Mouse (Mus musculus): ENCODE results near the gene Jakmip3. TPM values are rescaled to one million over a fixed set of nuclear protein-coding genes. Genes with fewer than 3 reads are reported as not detected.

Jakmip3 gene
- total RNA-seq, 2 experiments from 2014 or later = 0.14 to 0.53 TPM

DNA sequence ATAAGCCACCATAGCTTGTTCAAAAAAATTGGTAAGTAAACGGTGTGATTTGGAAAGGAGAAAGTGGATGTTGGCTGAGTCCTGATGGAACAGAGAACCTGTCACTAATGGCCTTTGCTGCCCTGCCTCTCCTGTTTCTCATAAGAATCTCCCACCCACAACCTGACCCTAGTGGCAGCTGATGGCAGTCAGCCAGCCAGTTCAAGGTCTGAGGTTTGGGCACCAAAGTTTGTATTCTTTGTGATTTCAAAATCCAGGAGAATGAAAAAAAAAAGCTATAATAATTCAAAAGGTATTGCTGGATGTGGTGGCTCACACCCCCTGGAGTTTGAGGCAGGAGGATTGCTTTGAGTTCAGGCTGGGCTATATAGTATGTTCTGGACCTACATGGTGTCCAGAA is 1.8 kb downstream of the Jakmip3 start:
- DNase-seq = no peak
- intact Hi-C loops (cut with DNase I) = no loop called here

DNA sequence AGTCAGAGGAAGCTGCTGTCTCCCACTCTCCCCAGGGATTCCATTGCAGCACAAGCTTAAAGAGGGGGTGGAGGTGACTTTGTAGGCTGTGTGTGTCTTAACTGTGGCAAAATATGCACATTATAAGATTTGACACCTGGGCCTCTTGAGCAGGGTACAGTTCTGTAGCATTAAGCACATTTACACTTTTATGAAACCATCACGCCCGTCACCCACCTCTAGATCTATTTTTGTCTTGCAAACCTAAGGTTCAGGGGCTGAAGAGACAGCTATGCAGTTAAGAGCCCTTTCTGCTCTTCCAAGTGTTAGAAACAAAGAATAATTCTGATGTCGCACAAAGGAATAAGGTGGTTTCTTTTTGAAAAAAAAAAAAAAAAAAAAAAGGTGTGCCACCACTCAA is 5.1 kb downstream of the Jakmip3 start:
- intact Hi-C loops (cut with DNase I) = no loop called here
- DNase-seq = no peak

DNA sequence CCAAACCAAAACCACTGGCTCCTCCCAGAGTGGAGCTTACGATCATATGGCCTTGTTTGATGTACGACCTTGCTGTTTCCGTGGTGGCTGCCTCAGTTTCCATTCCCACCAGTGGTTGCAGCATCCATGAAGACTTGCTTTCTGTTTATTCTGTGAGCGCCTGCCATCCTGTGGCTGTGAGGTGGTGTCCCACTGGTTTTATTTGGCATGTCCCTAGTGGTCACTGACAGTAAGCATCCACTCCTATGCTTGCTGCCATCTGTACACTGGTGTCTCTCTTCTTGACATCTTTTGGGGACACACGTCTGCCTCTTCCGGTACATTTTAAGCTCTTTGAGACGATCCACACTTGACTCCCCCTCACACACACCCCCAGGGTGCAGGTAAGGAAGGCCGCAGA is 7.2 kb downstream of the Jakmip3 start:
- DNase-seq = no peak
- intact Hi-C loops (cut with DNase I) = no loop called here

DNA sequence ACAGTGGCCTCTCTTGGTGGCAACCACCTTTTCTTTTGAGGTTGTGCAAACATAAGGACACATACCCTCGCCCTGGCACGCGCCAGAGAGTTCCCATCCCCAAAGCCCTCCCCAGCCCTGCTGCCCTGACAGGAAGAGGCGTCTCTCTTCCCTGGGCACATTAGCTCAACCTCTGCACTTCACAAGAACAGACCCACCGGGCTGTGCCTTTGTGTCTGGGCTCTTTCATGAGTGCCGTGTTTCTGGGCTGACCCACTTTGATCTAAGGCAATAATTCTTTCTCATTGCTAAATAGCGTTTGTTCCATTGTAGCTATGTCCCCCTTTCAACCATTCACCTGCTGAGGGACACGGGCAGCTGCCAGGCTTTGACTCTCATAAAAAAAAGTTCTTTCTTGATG is 7.8 kb downstream of the Jakmip3 start:
- intact Hi-C loops (cut with DNase I) = no loop called here

DNA sequence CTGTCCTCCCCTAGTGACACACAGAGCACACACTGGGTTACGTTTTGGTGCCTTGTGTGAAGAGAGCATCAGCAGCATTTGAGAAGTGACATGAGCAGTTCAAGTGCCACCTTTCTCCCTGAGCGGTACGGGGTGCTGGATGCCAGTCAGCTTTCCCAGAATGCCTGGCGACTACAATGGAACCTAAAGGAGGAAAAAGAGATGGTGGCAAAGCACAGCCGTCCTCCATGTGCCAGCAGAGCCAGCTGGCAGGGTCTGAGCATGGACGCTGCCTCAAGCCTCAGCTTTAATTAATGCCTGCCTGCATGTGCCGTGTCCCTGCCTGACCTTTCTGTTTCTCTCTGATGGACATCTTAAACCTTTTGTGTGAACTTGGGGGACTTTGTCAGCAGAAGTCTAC is 15.3 kb downstream of the Jakmip3 start:
- intact Hi-C loops (cut with DNase I) = no loop called here
- no peak for DNase-seq

More for the DNA sequence above, 7.8 kb downstream of the Jakmip3 start:
- no peak for DNase-seq

DNA sequence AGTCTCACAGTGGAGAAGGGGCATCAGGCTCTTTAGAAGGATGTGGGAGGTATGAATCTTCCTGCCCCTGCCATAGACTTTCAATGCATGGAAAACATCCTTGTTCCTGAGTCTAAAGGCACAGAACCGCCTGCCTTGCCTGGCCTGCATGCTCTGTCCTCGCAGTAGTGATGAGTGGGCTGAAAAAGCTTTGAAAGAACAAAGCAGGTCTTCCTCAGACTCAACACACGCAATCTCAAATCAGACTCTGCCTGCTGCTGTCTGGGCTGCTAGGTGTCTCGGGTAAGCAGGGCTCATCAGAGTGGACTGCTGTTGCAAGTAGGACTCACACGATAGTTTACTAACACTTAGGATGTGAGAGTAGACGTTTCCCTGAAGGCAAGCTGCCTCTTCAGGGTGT is 16.6 kb downstream of the Jakmip3 start:
- intact Hi-C loops (cut with DNase I) = no loop called here
- DNase-seq = no peak

DNA sequence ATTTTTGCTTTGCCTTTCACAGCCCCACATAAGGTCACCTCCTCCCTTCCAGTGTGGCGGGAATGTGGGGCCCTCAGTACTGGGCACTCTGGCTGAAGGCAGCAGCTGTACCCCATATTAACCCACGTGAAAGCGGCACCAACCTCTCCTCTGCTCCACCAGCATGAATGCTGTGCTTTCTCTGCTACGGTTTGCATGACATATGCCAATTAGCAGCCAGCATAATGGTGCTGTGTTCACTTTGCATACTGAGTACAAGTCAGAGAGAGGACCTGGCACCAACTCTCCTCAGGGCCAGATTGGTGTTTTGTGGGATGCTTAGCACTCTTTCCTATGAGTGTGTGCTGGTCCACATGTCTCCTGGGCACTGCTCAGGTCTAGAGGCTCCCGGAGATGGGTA is 19.2 kb downstream of the Jakmip3 start:
- no peak for DNase-seq
- intact Hi-C loops (cut with DNase I) = no loop called here

DNA sequence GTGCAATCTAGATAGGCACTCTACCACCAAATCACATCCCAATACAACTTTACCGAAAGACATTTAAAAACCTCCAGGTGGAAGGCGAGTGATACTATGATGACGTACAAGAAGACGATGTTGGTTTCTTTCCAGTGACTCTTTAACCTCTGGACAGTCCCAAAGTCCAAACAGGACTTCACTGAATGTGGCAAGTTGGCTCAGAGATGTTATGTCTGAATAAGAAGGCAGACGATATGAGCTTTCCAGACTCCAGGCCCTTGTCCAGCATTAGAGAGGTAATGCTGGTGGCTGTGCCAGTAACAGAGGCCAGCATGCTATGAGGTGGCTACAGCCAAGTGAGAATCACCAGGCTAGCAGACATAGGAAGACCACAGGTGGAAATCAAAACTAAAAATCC is 23.2 kb downstream of the Jakmip3 start:
- intact Hi-C loops (cut with DNase I) = no loop called here
- no peak for DNase-seq

DNA sequence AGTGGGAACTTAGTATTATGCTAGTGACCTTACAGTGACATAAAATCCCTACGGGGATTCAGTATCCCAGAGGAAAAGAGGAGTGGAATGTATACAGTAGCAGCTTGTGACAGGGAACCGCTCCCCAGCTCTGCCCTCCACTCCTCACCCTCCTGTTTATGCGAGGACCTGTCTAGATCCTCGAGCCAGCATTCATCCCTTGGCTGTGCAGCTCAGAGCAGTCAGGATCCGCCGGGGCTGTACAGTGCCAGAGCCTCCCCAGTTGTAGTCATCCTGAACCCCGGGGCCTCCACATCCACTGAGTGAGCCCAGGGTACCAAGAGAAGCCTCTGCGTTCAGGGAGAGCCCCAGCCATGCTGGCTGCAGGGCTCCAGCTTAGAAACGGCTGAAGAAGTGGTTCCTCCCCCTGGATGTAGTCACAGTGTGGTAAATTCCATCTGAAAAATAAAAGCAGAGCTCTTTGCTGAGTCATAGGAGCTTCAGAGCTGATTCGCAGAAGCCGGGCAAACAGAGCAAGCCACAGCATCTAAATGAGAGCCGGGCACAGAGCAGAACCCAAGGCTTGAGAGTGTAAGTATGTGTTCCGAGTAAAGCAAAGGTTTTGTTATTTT is 27.6 kb downstream of the Jakmip3 start:
- intact Hi-C loops (cut with DNase I) = no loop called here
- DNase-seq = no peak

DNA sequence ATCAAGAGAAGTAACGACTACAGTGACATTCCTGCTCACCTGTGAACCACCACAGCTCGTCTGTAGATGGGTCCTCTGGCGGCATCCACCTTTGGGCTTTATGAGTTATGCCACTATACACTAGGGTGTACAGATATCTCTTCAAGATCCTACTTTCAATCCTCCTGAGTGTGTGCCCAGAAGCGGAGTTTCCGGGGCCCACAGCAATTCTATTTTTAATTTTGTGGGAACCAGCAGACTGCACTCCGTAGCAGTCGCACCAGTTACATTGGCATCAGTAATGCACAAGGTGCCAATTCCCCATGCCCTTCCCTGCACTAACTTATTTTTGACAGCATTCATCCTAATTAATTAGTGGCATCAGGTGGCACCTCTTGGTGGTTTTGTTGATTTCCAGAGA is 37.0 kb downstream of the Jakmip3 start:
- DNase-seq = no peak
- intact Hi-C loops (cut with DNase I) = no loop called here

DNA sequence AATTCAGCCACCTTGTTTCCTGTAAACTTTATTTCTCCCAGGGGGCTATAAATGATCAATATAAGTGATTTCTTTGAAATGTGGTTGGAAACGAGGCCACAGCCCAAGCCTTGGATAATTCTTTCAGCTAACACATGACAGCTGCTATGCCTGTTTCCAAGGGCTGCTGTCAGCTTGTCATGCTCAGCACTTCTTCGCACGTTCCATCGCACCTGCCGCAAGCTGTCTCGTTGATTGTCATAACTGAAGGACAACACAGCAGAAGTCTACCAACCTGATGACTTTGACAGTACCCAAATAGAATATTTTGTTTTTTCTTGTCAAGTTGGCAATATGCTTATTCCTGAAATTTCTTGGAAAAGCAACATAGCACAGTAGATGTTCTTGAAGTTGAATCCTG is 44.0 kb downstream of the Jakmip3 start:
- DNase-seq = no peak
- intact Hi-C loops (cut with DNase I) = no loop called here

DNA sequence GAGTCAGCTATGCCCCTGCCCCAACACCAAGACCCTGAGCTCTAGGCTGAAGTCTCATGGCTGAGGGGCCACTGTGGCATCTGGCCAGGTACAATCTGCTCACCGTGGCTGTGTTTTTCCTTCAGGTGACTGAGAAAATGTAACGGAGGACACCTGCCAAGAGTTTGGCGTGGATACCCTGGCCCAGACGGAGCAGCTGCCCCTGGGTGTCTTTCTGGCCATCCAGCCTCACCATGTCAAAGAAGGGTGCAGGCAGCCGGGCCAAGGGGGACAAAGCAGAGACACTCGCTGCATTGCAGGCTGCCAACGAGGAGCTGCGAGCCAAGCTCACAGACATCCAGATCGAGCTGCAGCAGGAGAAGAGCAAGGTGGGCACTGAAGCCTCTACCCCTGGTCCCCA is 48.6 kb downstream of the Jakmip3 start:
- intact Hi-C loops (cut with DNase I) = no loop called here
- no peak for DNase-seq

DNA sequence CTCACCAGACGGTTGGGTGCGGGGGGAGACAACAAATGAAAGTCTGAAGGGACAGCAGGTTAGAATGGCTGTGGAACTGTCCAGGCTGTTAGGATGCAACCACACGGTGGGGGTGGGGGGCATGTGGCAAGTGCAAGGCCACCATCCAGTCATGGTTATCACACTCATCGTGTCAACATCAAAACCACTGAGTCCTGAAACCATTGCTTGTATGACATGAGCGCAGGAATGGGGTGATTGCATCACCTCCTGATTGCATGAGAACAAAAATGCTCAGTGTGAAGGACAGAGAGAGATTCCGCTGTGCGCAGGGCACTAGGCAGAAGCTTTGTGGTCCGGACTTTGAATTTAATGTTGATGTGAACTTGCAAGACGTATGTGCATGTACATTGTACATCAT is 62.2 kb downstream of the Jakmip3 start:
- DNase-seq = no peak
- intact Hi-C loops (cut with DNase I) = no loop called here

DNA sequence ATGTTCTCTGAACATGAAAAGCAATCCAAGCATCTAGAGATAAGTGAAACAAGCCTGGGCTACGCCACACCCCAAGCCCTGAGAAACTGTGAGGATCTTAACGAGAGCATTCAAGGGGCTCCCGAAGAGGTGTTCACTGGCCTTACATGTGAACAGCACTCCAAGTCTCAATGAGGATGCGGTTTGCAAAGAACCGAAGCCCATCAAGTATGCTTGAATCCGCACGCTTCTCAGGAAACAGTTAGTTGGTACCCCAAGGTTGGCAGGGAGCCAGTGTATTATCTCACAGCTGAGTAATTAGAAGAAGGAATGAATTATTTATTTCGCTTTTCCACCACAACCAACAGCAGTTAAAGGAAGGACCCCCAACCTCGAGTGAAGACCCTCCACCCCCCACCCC is 62.7 kb downstream of the Jakmip3 start:
- intact Hi-C loops (cut with DNase I) = no loop called here
- no peak for DNase-seq

DNA sequence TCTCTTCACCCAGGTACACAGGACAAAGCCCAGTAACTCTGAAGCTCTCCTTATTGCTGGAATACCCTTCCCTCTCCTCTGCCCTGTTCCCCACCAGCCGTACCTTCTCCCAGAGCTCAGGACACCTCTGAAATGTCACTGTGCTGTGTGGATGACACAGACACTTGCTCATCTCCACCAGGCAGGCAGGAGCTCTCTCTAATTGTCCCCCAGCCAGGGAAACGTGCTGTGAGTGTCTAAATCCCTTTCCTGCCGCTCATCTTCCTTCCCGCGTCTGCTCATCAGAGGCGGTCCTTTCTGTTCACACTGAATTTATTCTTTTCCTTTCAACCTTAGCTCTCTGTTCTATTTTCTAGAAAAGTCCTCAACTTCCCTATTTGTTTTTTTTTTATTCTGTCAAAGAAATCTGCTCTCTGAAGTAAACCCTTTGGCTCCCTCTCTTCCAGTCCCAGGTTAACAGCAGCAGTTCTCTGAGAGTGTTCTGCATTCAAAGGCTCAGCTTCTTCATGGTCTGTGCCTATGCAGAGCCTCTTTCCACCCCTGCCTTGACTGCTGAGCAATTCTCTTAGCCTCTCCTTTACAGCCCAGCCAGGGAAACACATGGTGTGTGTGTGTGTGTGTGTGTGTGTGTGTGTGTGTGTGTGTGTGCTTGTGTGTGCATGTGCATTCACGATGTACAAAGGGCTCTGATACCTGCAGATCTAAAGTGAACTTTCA is 69.4 kb downstream of the Jakmip3 start:
- intact Hi-C loops (cut with DNase I) = no loop called here
- no peak for DNase-seq

DNA sequence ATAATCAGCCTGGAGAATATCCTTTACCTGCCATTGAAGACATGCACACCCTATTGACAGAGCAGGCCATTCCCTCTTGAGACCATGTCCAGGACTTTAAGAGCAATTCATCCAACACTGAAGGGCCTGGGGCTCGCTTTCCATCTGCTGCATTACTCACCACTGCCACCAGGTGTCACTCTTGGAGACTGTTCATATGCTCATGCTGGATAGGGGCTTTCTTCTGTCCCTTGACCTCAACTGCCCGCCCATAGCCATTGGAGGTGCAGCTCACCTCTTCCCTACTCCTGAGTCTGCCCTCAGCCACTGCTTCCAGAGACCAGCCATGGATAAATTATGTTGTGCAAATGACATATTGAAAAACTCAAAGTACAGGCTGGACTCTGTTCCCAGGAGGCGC is 70.5 kb downstream of the Jakmip3 start:
- intact Hi-C loops (cut with DNase I) = no loop called here

DNA sequence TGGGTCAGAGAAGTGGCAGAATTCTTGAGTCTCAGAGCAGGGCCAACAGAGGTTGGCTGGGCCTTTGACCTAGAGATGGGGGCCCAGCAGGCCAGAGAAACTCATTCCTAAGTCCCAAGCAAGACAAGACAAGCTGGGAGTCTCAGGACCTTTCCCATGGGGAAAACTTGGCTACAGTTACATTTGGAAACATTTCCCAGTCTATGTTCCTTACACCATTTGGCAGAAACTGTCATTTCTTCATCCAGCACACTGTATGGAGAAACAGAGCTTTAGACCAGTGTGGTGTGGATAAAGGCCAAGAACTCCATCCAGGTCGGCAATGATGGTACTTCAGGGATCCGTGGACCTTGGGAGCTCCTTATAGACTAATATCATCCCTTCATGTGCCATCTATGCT is 71.1 kb downstream of the Jakmip3 start:
- DNase-seq = no peak
- intact Hi-C loops (cut with DNase I) = no loop called here

More for the DNA sequence above, 70.5 kb downstream of the Jakmip3 start:
- DNase-seq = peak; percentile 31 to 69

DNA sequence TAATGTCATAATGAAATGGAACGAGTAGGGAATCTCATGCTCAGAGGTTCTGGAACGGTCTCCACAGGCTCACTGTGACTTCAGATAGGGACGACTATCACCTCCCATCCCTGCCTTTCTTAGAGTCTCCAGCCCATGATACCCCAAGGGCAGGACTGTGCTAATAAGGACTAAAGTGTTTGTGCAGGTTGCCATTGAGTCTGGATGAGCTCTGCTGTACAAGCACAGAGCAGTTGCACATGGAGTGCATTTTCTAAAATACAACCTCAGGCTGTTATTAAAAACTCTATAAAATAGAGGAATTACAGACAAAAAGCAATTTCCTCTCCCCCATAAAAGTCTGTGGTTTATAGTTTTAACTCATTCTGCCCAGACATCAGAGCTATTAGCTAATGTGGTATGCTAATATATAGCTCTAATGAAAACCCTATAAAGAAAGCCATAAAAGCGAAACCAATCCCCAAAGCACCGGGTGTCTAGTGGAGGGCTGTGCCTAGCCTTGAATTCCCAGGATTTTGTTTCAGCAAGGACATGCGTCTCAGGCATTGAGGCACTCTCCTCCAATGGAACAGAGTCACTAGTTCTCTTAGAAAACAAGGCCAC is 72.3 kb downstream of the Jakmip3 start:
- no peak for DNase-seq
- intact Hi-C loops (cut with DNase I) = no loop called here

DNA sequence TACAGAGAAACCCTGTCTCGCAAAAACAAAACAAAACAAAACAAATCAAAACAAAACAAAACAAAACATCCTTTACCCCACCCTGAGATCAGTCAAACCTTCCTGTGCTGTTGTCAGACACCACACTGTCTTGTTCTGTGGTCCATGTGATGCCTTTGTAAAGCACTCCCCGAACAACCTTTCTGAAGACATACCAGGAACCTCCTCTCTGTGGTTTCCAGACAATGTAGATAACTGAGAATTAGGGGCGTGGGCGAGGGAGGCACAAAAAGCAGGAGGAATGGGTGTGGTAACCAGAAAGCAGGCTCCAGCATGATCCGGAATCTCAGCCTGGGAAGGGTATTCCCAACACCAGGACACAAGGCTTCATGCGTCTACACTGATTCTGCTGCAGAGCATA is 74.6 kb downstream of the Jakmip3 start:
- intact Hi-C loops (cut with DNase I) = no loop called here

DNA sequence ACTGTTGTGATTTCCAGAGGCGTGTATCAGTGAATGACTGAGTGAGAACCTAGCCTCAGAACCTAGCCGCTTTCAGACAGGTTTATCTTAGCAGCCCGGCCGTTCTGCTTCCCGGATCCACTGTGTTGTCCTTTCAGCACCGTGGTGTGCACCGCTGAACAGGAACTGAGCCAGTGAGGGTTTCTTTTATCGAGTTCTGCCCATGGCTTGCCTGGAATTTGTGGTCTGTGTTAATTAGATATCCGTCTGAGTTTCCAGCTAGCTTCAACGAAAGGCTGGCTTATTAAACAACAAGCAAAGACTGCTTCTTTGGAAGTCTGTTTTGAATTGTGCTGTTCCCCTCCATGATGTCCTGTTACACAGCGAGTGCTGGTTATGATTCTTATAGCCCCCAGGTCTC is 75.8 kb downstream of the Jakmip3 start:
- intact Hi-C loops (cut with DNase I) = no loop called here
- DNase-seq = no peak

More for the DNA sequence above, 74.6 kb downstream of the Jakmip3 start:
- DNase-seq = no peak

DNA sequence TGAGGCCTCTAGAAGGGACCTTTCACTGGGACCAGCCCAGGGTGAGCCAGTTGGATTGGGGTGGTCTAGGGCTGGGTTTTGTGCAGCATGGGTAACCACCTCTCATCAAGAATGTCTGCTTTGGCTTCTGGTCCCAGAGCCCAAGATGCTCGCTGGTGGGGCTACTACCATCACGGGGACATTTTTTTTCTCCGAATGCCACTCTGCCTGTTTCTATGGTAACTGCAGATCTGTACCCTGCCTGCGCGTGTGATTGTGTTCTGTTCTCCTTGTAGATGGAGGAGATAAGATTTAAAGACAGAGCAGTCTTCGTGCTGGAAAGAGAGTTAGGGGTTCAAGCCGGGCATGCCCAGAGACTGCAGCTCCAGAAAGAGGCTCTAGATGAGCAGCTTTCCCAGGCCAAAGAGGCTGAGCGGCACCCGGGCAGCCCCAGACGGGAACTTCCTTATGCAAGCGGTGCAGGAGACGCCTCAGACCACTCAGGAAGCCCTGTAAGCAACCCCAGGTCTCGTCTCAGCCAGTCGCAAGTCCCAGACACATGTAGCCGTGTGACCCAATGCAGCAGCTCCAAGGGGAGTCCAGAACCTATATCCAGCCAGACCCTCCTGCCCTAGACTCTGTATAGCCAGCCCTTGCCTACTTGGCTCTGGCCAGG is 76.8 kb downstream of the Jakmip3 start:
- DNase-seq = no peak
- intact Hi-C loops (cut with DNase I) = no loop called here

DNA sequence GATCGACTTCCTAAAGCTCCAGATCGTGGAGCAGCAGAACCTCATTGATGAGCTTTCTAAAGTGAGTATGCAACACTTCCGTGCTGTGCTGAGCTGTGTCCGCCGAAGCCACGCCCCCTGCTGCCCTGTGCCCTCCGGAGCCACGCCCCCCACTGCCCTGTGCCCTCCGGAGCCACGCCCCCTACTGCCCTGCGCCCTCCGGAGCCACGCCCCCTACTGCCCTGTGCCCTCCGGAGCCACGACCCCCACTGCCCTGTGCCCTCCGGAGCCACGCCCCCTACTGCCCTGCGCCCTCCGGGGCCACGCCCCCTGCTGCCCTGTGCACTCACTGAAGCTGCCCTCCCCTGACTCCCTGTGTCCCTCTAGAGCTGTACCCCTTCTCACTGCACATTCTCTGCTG is 80.4 kb downstream of the Jakmip3 start:
- no peak for DNase-seq
- intact Hi-C loops (cut with DNase I) = no loop called here

Data from heart, postnatal 36 days (tissue).